Mouse (Mus musculus) stomach, embryonic 14.5 days (tissue): ENCODE data around the gene Sipa1l1. TPM values are rescaled to one million over a fixed set of nuclear protein-coding genes. Genes with fewer than 3 reads are reported as not detected.

Experiments used
- ATAC-seq: fragments of 200-750 bp; cut with Nextera tagmentation; 2 replicates; pipeline ENCODE4 v1.8.0; 2017; ENCODE audit warnings: low read depth, moderate TSS enrichment; ENCODE audit not compliant: insufficient number of reproducible peaks, insufficient read depth, low FRiP score
- H3K27ac ChIP-seq: fragments of 300-500 bp; sonication (generic); 2 replicates; pipeline ENCODE4 v1.5.1; 2014; ENCODE audit warnings: mild to moderate bottlenecking, low read length, moderate library complexity, mixed read lengths
- H3K27me3 ChIP-seq: fragments of 300-500 bp; sonication (generic); 2 replicates; pipeline ENCODE4 v1.6.1; 2014; ENCODE audit warnings: low read length, control low read depth, mixed read lengths; ENCODE audit not compliant: control insufficient read depth, insufficient read depth
- H3K36me3 ChIP-seq: fragments of 300-500 bp; sonication (generic); 2 replicates; pipeline ENCODE4 v1.6.1; 2014; ENCODE audit warnings: mild to moderate bottlenecking, control low read depth, low read length, moderate library complexity, mixed read lengths; ENCODE audit not compliant: control insufficient read depth, insufficient read depth
- H3K4me1 ChIP-seq: fragments of 300-500 bp; sonication (generic); 2 replicates; pipeline ENCODE4 v1.6.1; 2014; ENCODE audit warnings: low read length, control low read depth, mixed read lengths; ENCODE audit not compliant: control insufficient read depth, insufficient read depth
- H3K4me2 ChIP-seq: fragments of 300-500 bp; sonication (generic); replicated peaks from 2 replicates; pipeline ENCODE4 v1.6.1; 2014; ENCODE audit warnings: low read depth, low read length, control low read depth
- H3K4me3 ChIP-seq: fragments of 300-500 bp; sonication (generic); 2 replicates; pipeline ENCODE4 v1.5.1; 2014; ENCODE audit warnings: low read depth, low read length, control low read depth
- H3K9ac ChIP-seq: fragments of 300-500 bp; sonication (generic); replicated peaks from 2 replicates; pipeline ENCODE4 v1.6.1; 2014; ENCODE audit warnings: low read depth, mild to moderate bottlenecking, control low read depth, low read length, moderate library complexity, mixed read lengths
- H3K9me3 ChIP-seq: fragments of 300-500 bp; sonication (generic); 2 replicates; pipeline ENCODE4 v1.6.1; 2016; ENCODE audit warnings: low read depth, low read length, control low read depth; ENCODE audit not compliant: control insufficient read depth
- WGBS: fragments of 180-500 bp; shearing (Covaris S2); extraction: QIAGEN DNeasy Blood & Tissue Kit; methylation state at CpG from one replicate; pipeline ENCODE4 v1.1.7; 2014; 5-methylcytosine and 5-hydroxymethylcytosine counted together
- polyA plus RNA-seq: library from polyadenylated mRNA; unstranded; fragments of >200 nt; fragmentation: Nextera tagmentation; extraction: Ambion mirVana; gene quantifications from 2 replicates; pipeline ENCODE4 v1.2.1, GENCODE M21; 2014

Sipa1l1 gene
- polyA plus RNA-seq, 1 experiment from 2014 or later = 44.0 TPM

GRCm38 (mm10) chr12:82193476-82193875 is 24.4 kb downstream of the Sipa1l1 start:
- H3K4me1 ChIP-seq = peaks cover 42% of the 10 kb centered on the region
- H3K27me3 ChIP-seq = no peaks in the 10 kb centered on the region
- ATAC-seq = no peak
- no peak overlapping the region for H3K9ac ChIP-seq
- H3K36me3 ChIP-seq = no peaks in the 10 kb centered on the region
- H3K4me2 ChIP-seq = no peak overlapping the region
- H3K4me3 ChIP-seq = no peak overlapping the region
- no peak overlapping the region for H3K27ac ChIP-seq
- 46% methylated on average over 2 of the region's 2 CpGs for WGBS
- no peaks in the 10 kb centered on the region for H3K9me3 ChIP-seq

GRCm38 (mm10) chr12:82194919-82195318 is 25.8 kb downstream of the Sipa1l1 start:
- Histone ChIP-seq H3K27ac (no peak overlapping the region), H3K36me3 (no peaks in the 10 kb centered on the region), H3K9ac (no peak overlapping the region), H3K4me1 (peaks cover 28% of the 10 kb centered on the region), H3K4me2 (no peak overlapping the region), H3K9me3 (no peaks in the 10 kb centered on the region), H3K27me3 (no peaks in the 10 kb centered on the region), H3K4me3 (no peak overlapping the region)
- no peak for ATAC-seq
- WGBS = 73% methylated on average over 3 of the region's 3 CpGs

GRCm38 (mm10) chr12:82196213-82196612 is 27.1 kb downstream of the Sipa1l1 start:
- Histone ChIP-seq H3K27ac (no peak overlapping the region), H3K4me1 (peaks cover 17% of the 10 kb centered on the region), H3K4me3 (no peak overlapping the region), H3K4me2 (no peak overlapping the region), H3K9ac (no peak overlapping the region), H3K27me3 (no peaks in the 10 kb centered on the region), H3K36me3 (no peaks in the 10 kb centered on the region), H3K9me3 (no peaks in the 10 kb centered on the region)
- 84% methylated on average over 2 of the region's 2 CpGs for WGBS
- no peak for ATAC-seq

GRCm38 (mm10) chr12:82196615-82197146 is 27.6 kb downstream of the Sipa1l1 start:
- ATAC-seq = no peak
- 44% methylated on average over 7 of the region's 7 CpGs for WGBS
- Histone ChIP-seq H3K4me1 (peaks cover 16% of the 10 kb centered on the region), H3K9ac (no peak overlapping the region), H3K27ac (no peak overlapping the region), H3K36me3 (no peaks in the 10 kb centered on the region), H3K9me3 (no peaks in the 10 kb centered on the region), H3K4me3 (no peak overlapping the region), H3K27me3 (no peaks in the 10 kb centered on the region), H3K4me2 (no peak overlapping the region)

- Histone ChIP-seq H3K36me3 (no peaks in the 10 kb centered on the region), H3K9me3 (no peaks in the 10 kb centered on the region), H3K27ac (no peak overlapping the region), H3K9ac (no peak overlapping the region), H3K4me3 (no peak overlapping the region), H3K4me2 (no peak overlapping the region), H3K27me3 (no peaks in the 10 kb centered on the region), H3K4me1 (peaks cover 11% of the 10 kb centered on the region)
- 62% methylated on average over 2 of the region's 2 CpGs for WGBS
- no peak for ATAC-seq
Observed at GRCm38 (mm10) chr12:82197207-82197606, 28.1 kb downstream of the Sipa1l1 start.

GRCm38 (mm10) chr12:82199286-82199685 is 30.2 kb downstream of the Sipa1l1 start:
- no peaks in the 10 kb centered on the region for H3K36me3 ChIP-seq
- ATAC-seq = no peak
- H3K9me3 ChIP-seq = no peaks in the 10 kb centered on the region
- peaks cover 4% of the 10 kb centered on the region for H3K4me1 ChIP-seq
- no peak overlapping the region for H3K4me3 ChIP-seq
- no peaks in the 10 kb centered on the region for H3K27me3 ChIP-seq
- WGBS = 88% methylated on average over 6 of the region's 6 CpGs
- H3K27ac ChIP-seq = no peak overlapping the region
- H3K4me2 ChIP-seq = no peak overlapping the region
- H3K9ac ChIP-seq = no peak overlapping the region

- H3K4me3 ChIP-seq = no peak overlapping the region
- H3K27me3 ChIP-seq = no peaks in the 10 kb centered on the region
- WGBS = 86% methylated on average over 6 of the region's 6 CpGs
- no peak for ATAC-seq
- H3K27ac ChIP-seq = no peak overlapping the region
- H3K4me1 ChIP-seq = no peaks in the 10 kb centered on the region
- no peak overlapping the region for H3K9ac ChIP-seq
- no peaks in the 10 kb centered on the region for H3K9me3 ChIP-seq
- H3K4me2 ChIP-seq = no peak overlapping the region
- no peaks in the 10 kb centered on the region for H3K36me3 ChIP-seq
Observed at GRCm38 (mm10) chr12:82204106-82204505, 35.0 kb downstream of the Sipa1l1 start.

GRCm38 (mm10) chr12:82206857-82207647 is 37.9 kb downstream of the Sipa1l1 start:
- H3K36me3 ChIP-seq = no peaks in the 10 kb centered on the region
- H3K27me3 ChIP-seq = no peaks in the 10 kb centered on the region
- H3K27ac ChIP-seq = no peak overlapping the region
- 75% methylated on average over 8 of the region's 8 CpGs for WGBS
- no peaks in the 10 kb centered on the region for H3K9me3 ChIP-seq
- H3K9ac ChIP-seq = no peak overlapping the region
- H3K4me3 ChIP-seq = no peak overlapping the region
- ATAC-seq = no peak
- H3K4me1 ChIP-seq = no peaks in the 10 kb centered on the region
- no peak overlapping the region for H3K4me2 ChIP-seq
